Mouse (Mus musculus) limb, embryonic 14.5 days (tissue): ENCODE data around the gene Deup1. TPM values are rescaled to one million over a fixed set of nuclear protein-coding genes. Genes with fewer than 3 reads are reported as not detected.

Experiments
- ATAC-seq: fragments of 200-750 bp; cut with Nextera tagmentation; 2 replicates; pipeline ENCODE4 v1.8.0; 2017; ENCODE audit warnings: low read depth, moderate number of reproducible peaks, moderate TSS enrichment; ENCODE audit not compliant: low FRiP score
- DNase-seq: peaks from one replicate; pipeline ENCODE4 v3.0.0-alpha.2; 2015; ENCODE audit warnings: low spot score
- H3K27ac ChIP-seq: fragments of 300-500 bp; sonication (generic); replicated peaks from 2 replicates; pipeline ENCODE4 v1.5.1; 2014; ENCODE audit warnings: low read depth, mild to moderate bottlenecking, low read length, moderate library complexity, mixed read lengths
- H3K27me3 ChIP-seq: fragments of 300-500 bp; sonication (generic); 2 replicates; pipeline ENCODE4 v1.6.1; 2014; ENCODE audit warnings: low read length, mixed read lengths; ENCODE audit not compliant: control insufficient read depth, insufficient read depth
- H3K36me3 ChIP-seq: fragments of 300-500 bp; sonication (generic); 2 replicates; pipeline ENCODE4 v1.6.1; 2014; ENCODE audit warnings: mild to moderate bottlenecking, low read length, moderate library complexity, mixed read lengths; ENCODE audit not compliant: control insufficient read depth, insufficient read depth
- H3K4me1 ChIP-seq: fragments of 300-500 bp; sonication (generic); 2 replicates; pipeline ENCODE4 v1.6.1; 2014; ENCODE audit warnings: antibody characterized with exemption, low read length, mixed read lengths; ENCODE audit not compliant: control insufficient read depth, insufficient read depth
- H3K4me2 ChIP-seq: fragments of 300-500 bp; sonication (generic); replicated peaks from 2 replicates; pipeline ENCODE4 v1.6.1; 2014; ENCODE audit warnings: low read depth, mild to moderate bottlenecking, low read length, moderate library complexity; ENCODE audit not compliant: severe bottlenecking
- H3K4me3 ChIP-seq: fragments of 300-500 bp; sonication (generic); replicated peaks from 2 replicates; pipeline ENCODE4 v1.5.1; 2014; ENCODE audit warnings: low read length
- H3K9ac ChIP-seq: fragments of 300-500 bp; sonication (generic); 2 replicates; pipeline ENCODE4 v1.6.1; 2014; ENCODE audit warnings: mild to moderate bottlenecking, low read depth, low read length, moderate library complexity; ENCODE audit not compliant: severe bottlenecking
- H3K9me3 ChIP-seq: fragments of 300-500 bp; sonication (generic); 2 replicates; pipeline ENCODE4 v1.6.1; 2016; ENCODE audit warnings: low read length; ENCODE audit not compliant: control insufficient read depth
- POLR2A ChIP-seq: fragments of 200-500 bp; IDR thresholded peaks from 2 replicates; pipeline ENCODE4 v1.8.0; 2012; ENCODE audit warnings: inconsistent platforms, mild to moderate bottlenecking, moderate library complexity, borderline replicate concordance; ENCODE audit not compliant: insufficient read depth, insufficient read length; ENCODE audit errors: extremely low read depth
- WGBS: fragments of 180-500 bp; shearing (Covaris S2); extraction: QIAGEN DNeasy Blood & Tissue Kit; methylation state at CpG from one replicate; pipeline ENCODE4 v1.1.7; 2014; 5-methylcytosine and 5-hydroxymethylcytosine counted together
- polyA plus RNA-seq, 2 experiments: library from polyadenylated mRNA; depleted of rRNA in 1 of 2; stranded (reverse) in 1 of 2; unstranded in 1 of 2; fragments of >200 nt; fragmentation: Nextera tagmentation in 1 of 2; extraction: Ambion mirVana in 1 of 2; gene quantifications; 2 replicates each; pipeline versions ENCODE4 v1.2.1 to v1.2.3; 2012 to 2014

The Deup1 gene
- polyA plus RNA-seq, 2 experiments: 0.10 TPM; not detected in 1

GRCm38 (mm10) chr9:15528368-15528767 is 99.4 kb downstream of the Deup1 start:
- Histone ChIP-seq H3K4me1 (peaks cover 26% of the 10 kb centered on the region), H3K4me3 (no peak overlapping the region)

GRCm38 (mm10) chr9:15527846-15528245 is 99.9 kb downstream of the Deup1 start:
- Histone ChIP-seq H3K27ac (no peak overlapping the region), H3K36me3 (no peaks in the 10 kb centered on the region), H3K4me1 (peaks cover 31% of the 10 kb centered on the region), H3K27me3 (no peaks in the 10 kb centered on the region), H3K4me3 (no peak overlapping the region), H3K9ac (no peak overlapping the region), H3K9me3 (no peaks in the 10 kb centered on the region), H3K4me2 (no peak overlapping the region)
- 78% methylated on average over 6 of the region's 6 CpGs for WGBS
- DNase-seq (no peak), ATAC-seq (no peak)
- no peak for TF ChIP-seq POLR2A

More at GRCm38 (mm10) chr9:15528368-15528767, 99.4 kb downstream of the Deup1 start:
- TF ChIP-seq POLR2A: no peak
- no peak overlapping the region for H3K27ac ChIP-seq
- no peaks in the 10 kb centered on the region for H3K36me3 ChIP-seq
- H3K9ac ChIP-seq: no peak overlapping the region
- H3K27me3 ChIP-seq: no peaks in the 10 kb centered on the region
- no peak for DNase-seq
- no peak for ATAC-seq
- WGBS: 77% methylated on average over 7 of the region's 7 CpGs
- H3K4me2 ChIP-seq: no peak overlapping the region
- no peaks in the 10 kb centered on the region for H3K9me3 ChIP-seq

- no peaks in the 10 kb centered on the region for H3K9me3 ChIP-seq
- ATAC-seq (no peak), DNase-seq (no peak)
- WGBS: 83% methylated on average over 7 of the region's 7 CpGs
- no peak overlapping the region for H3K4me2 ChIP-seq
- peaks cover 32% of the 10 kb centered on the region for H3K4me1 ChIP-seq
- H3K36me3 ChIP-seq: no peaks in the 10 kb centered on the region
- no peak overlapping the region for H3K4me3 ChIP-seq
- no peak for TF ChIP-seq POLR2A
- H3K9ac ChIP-seq: no peak overlapping the region
- no peaks in the 10 kb centered on the region for H3K27me3 ChIP-seq
- no peak overlapping the region for H3K27ac ChIP-seq
These were observed 101.2 kb downstream of the Deup1 start for GRCm38 (mm10) chr9:15526539-15526938.

DNA sequence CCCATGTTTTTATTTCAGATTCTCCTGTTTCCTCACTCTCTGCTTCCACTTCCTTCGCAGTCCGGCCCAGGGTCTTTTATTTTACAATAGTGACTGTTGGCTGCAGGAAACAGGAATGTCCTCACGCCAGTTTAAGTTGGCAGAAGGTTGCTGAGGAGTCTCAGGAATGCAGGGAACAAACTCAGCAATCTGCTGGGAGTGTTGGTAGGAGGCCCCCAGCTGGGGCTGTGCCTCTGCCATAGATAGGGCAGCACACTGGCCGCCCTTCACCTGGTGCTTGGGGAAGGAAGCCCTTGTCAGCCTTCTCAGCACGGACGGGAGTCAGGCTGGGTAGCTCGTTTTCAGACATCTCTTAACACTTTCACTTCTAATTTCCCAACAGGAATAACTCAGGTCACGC is 102.5 kb downstream of the Deup1 start:
- H3K4me1 ChIP-seq: peaks cover 32% of the 10 kb centered on the region
- no peak for TF ChIP-seq POLR2A
- H3K36me3 ChIP-seq: no peaks in the 10 kb centered on the region
- no peak overlapping the region for H3K4me3 ChIP-seq
- no peak for DNase-seq
- H3K9me3 ChIP-seq: no peaks in the 10 kb centered on the region
- 49% methylated on average over 8 of the region's 8 CpGs for WGBS
- ATAC-seq: no peak
- H3K4me2 ChIP-seq: no peak overlapping the region
- no peak overlapping the region for H3K9ac ChIP-seq
- H3K27me3 ChIP-seq: no peaks in the 10 kb centered on the region
- H3K27ac ChIP-seq: no peak overlapping the region

- no peak overlapping the region for H3K27ac ChIP-seq
- no peaks in the 10 kb centered on the region for H3K9me3 ChIP-seq
- peaks cover 20% of the 10 kb centered on the region for H3K4me1 ChIP-seq
- no peak for TF ChIP-seq POLR2A
- H3K9ac ChIP-seq: no peak overlapping the region
- no peaks in the 10 kb centered on the region for H3K36me3 ChIP-seq
- H3K27me3 ChIP-seq: no peaks in the 10 kb centered on the region
- ATAC-seq (no peak), DNase-seq (no peak)
- WGBS: 71% methylated on average over 6 of the region's 6 CpGs
- no peak overlapping the region for H3K4me3 ChIP-seq
- H3K4me2 ChIP-seq: no peak overlapping the region
These were observed 104.1 kb downstream of the Deup1 start for GRCm38 (mm10) chr9:15523646-15524045.

- WGBS: 65% methylated on average over 5 of the region's 5 CpGs
- H3K4me3 ChIP-seq: no peak overlapping the region
- no peak for TF ChIP-seq POLR2A
These were observed 104.8 kb downstream of the Deup1 start for GRCm38 (mm10) chr9:15522887-15523286.

More at GRCm38 (mm10) chr9:15522887-15523286, 104.8 kb downstream of the Deup1 start:
- H3K9ac ChIP-seq: 0 out of 2 replicates have a peak overlapping the region, but pooled peaks have one; percentile 4
- ATAC-seq (no peak; the same call in 1 of the 2 replicates), DNase-seq (no peak)
- no peaks in the 10 kb centered on the region for H3K36me3 ChIP-seq
- H3K27me3 ChIP-seq: no peaks in the 10 kb centered on the region
- no peak overlapping the region for H3K27ac ChIP-seq
- peaks cover 18% of the 10 kb centered on the region for H3K4me1 ChIP-seq
- no peaks in the 10 kb centered on the region for H3K9me3 ChIP-seq
- H3K4me2 ChIP-seq: no peak overlapping the region
